Mouse (Mus musculus) ovary, adult 18-20 months (tissue): ENCODE results near the gene Entpd2.

Source experiments
- DNase-seq: peaks from one replicate; pipeline ENCODE4 v3.0.0; 2022; ENCODE audit warnings: low spot score, mixed read lengths

Entpd2 gene

DNA sequence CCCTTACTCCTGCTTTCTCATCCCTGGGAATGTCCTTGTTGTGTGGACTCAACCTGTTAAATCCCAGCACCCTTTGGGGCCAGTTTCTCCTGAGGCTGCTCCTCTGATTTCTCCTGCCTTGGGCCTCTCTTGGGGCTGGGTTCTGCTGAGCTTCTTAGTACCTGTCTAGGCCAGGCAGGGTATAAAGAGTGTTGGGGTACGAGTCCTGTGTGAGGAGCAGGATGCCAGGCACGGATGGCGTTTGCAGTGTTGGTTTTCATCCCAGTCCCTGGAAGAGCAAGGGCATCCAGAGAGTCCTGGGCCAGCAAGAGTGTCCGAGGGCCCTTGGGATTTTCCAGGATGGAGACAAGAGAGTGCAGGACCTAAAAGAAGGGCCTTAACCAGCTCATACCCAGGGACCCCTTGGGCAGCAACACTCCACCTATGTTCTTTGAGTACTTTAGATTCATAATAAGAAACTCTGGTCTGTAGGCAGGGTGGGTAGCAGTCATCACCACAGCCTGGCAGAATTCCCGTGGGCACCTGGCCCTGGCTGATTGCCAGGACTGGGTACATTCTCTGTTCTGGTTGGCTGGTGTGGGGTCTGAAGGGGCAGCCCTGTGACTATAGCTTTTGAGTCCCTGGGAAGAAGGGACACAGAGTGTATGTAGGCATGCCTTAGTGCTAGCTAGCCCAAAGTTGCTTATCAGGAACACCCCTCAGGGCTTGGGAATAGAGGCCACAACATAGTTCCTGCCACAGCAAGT, 33.9 kb downstream of the Entpd2 start:
- DNase-seq: no peak

DNA sequence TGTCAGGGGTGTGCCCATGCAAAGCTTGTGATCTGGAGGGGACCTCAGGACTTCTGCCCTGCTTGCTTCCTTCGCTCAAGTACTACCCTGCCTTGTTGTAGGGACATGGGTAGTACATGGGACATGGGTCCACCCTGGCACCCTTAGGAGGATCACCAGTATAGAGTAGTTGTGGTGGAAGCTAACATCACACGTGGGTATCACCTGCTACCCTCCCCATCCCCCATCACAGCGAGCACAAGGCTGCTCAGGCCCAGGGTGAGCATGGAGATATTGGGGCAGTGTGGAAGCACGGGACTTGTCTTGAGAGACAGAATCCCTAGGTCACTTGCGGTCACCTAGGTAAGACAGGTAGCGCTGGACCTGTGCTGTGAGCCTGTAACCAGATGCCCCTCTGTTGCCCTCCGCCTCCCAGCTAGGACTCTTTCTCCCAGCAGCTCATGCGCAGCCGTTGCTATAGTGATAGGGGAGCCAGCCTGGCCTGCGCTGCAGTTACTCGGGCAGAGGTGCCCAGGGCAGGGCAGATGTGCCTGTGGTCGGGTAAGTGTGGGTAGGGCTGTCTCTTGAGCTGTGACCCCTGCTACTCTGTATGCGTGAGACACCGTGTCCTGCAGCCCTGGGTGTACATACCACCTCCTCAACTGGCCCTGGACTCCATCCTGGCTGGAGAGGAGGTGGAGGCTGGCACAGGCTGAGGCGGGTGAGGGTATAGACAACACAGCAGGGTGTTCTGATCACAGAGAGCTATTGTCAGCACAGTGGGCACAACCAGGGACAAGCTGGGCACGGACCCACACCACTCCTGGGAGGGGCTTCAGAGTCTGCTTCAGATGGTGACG, 34.9 kb downstream of the Entpd2 start:
- DNase-seq: no peak

GRCm38 (mm10) chr2:25431308-25431855, 35.7 kb downstream of the Entpd2 start:
- no peak for DNase-seq

- no peak for DNase-seq
These were observed 36.8 kb downstream of the Entpd2 start for GRCm38 (mm10) chr2:25432326-25433098.

DNA sequence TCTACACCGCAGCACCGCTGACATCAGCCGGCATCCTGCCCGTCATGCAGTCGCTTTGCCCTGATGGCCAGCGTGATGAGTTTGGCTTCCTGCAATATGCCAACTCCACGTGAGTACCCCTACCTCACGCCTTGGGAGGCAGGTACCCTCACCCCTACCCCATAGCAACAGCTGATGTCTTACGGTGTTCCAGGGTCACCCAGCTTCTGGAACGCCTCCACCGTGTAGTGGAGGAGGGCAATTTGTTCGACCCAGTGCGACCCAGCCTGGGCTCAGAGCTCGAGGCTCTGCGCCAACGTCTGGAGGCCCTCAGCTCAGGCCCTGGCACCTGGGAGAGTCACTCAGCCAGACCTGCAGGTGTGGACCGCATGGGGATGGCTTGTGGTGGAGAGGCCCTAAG, 37.4 kb downstream of the Entpd2 start:
- no peak for DNase-seq

GRCm38 (mm10) chr2:25434292-25434691, 38.6 kb downstream of the Entpd2 start:
- no peak for DNase-seq

DNA sequence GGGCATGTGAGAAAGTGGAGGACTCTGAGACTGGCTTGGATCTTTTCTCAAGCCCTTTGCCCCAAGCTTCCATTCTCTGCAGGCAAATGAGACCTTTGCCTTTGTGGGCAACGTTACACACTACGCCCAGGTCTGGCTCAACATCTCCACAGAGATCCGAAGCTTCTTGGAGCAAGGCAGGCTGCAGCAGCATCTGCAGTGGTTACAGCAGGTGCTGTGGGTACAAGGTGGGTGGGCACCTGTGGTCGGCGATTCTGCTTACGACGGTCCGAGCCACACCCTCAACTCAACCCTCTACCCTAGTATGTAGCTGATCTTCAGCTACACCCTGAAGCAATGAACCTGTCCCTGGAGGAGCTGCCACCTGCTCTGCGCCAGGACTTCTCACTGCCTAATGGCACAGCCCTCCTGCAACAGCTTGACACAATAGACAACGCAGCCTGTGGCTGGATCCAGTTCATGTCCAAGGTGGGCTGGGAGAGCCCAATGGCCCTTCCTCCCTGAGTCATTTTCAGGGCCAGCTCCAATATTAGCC, 40.7 kb downstream of the Entpd2 start:
- DNase-seq: no peak

- DNase-seq: no peak
These were observed 45.4 kb downstream of the Entpd2 start for GRCm38 (mm10) chr2:25441067-25441466.

DNA sequence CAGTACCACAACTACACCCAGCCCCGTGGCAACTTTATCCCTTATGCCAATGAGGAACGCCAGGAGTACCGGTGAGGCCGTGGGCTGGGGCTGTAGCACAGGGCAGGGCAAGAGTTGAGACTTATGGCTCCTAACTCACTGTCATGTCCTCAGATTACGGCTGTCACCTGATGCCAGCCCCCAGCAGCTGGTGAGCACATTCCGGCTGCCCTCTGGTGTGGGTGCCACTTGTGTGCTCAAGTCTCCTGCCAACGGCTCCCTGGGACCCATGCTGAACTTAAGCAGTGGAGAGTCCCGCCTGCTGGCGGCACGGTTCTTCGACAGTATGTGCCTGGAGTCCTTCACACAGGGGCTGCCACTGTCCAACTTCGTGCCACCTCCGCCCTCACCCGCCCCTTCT, 47.0 kb downstream of the Entpd2 start:
- DNase-seq: no peak
